Mouse (Mus musculus): ENCODE data around the gene Gm4131.

GRCm38 (mm10) chr14:62506261-62506660 lies 60.5 kb downstream of the Gm4131 start:
- TF ChIP-seq CTCF (IDR thresholded peaks at IDR 0.05; ENCODE audit: insufficient read depth, low read length) (no peak), POLR2A (IDR thresholded peaks at IDR 0.05; ENCODE audit: borderline replicate concordance, extremely low read depth, low read depth, low read length) (no peak)
